Mouse (Mus musculus): ENCODE measurements around the gene Scube3.

The Scube3 gene

GRCm38 (mm10) chr17:28131156-28131555, 10.8 kb upstream of the Scube3 start:
- DNase-seq (ENCODE audit: low read depth in 1 of 2, low spot score in 2 of 2), result no peak

- peak in 1 of 2 experiments; percentile 27 for DNase-seq (ENCODE audit: low read depth in 1 of 2, low spot score in 2 of 2)
Measured at GRCm38 (mm10) chr17:28133193-28133592, 8.7 kb upstream of the Scube3 start.

- DNase-seq (ENCODE audit: low read depth in 1 of 2, low spot score in 2 of 2), result no peak
Measured at GRCm38 (mm10) chr17:28135496-28135895, 6.4 kb upstream of the Scube3 start.

- DNase-seq (ENCODE audit: low read depth in 1 of 2, low spot score in 2 of 2), result no peak
Measured at GRCm38 (mm10) chr17:28136266-28136665, 5.7 kb upstream of the Scube3 start.

- no peak for DNase-seq (ENCODE audit: low read depth in 1 of 2, low spot score in 2 of 2)
Measured at GRCm38 (mm10) chr17:28138013-28138412, 3.9 kb upstream of the Scube3 start.

- no peak for DNase-seq (ENCODE audit: low read depth in 1 of 2, low spot score in 2 of 2)
Measured at GRCm38 (mm10) chr17:28138685-28139084, 3.3 kb upstream of the Scube3 start.

- no peak for DNase-seq (ENCODE audit: low read depth in 1 of 2, low spot score in 2 of 2)
Measured at GRCm38 (mm10) chr17:28140431-28141204, 1.3 kb upstream of the Scube3 start.

GRCm38 (mm10) chr17:28141205-28141650, 713 bp upstream of the Scube3 start:
- no peak for DNase-seq (ENCODE audit: low read depth in 1 of 2, low spot score in 2 of 2)

- DNase-seq (ENCODE audit: low read depth in 1 of 2, low spot score in 2 of 2), result no peak
Measured at GRCm38 (mm10) chr17:28142700-28143610, 1.0 kb downstream of the Scube3 start.

- no peak for DNase-seq (ENCODE audit: low read depth in 1 of 2, low spot score in 2 of 2)
Measured at GRCm38 (mm10) chr17:28143751-28144150, 1.8 kb downstream of the Scube3 start.

- DNase-seq (ENCODE audit: low read depth in 1 of 2, low spot score in 2 of 2), result no peak
Measured at GRCm38 (mm10) chr17:28144241-28144640, 2.3 kb downstream of the Scube3 start.

GRCm38 (mm10) chr17:28148288-28148687, 6.3 kb downstream of the Scube3 start:
- DNase-seq (ENCODE audit: low read depth in 1 of 2, low spot score in 2 of 2), result no peak

GRCm38 (mm10) chr17:28149734-28150133, 7.8 kb downstream of the Scube3 start:
- DNase-seq (ENCODE audit: low read depth in 1 of 2, low spot score in 2 of 2), result no peak

- DNase-seq (ENCODE audit: low read depth in 1 of 2, low spot score in 2 of 2), result no peak
Measured at GRCm38 (mm10) chr17:28150456-28150855, 8.5 kb downstream of the Scube3 start.

- DNase-seq (ENCODE audit: low read depth in 1 of 2, low spot score in 2 of 2), result no peak
Measured at GRCm38 (mm10) chr17:28153095-28153494, 11.2 kb downstream of the Scube3 start.

- no peak for DNase-seq (ENCODE audit: low read depth in 1 of 2, low spot score in 2 of 2)
Measured at GRCm38 (mm10) chr17:28154970-28155369, 13.0 kb downstream of the Scube3 start.

GRCm38 (mm10) chr17:28160361-28160760, 18.4 kb downstream of the Scube3 start:
- no peak for DNase-seq (ENCODE audit: low read depth in 1 of 2, low spot score in 2 of 2)

GRCm38 (mm10) chr17:28161310-28161881, 19.5 kb downstream of the Scube3 start:
- DNase-seq (ENCODE audit: low read depth in 1 of 2, low spot score in 2 of 2), result no peak

- DNase-seq (ENCODE audit: low read depth in 1 of 2, low spot score in 2 of 2), result peak; percentile 17 to 68
Measured at GRCm38 (mm10) chr17:28163666-28164065, 21.7 kb downstream of the Scube3 start.

- DNase-seq (ENCODE audit: low read depth in 1 of 2, low spot score in 2 of 2), result no peak
Measured at GRCm38 (mm10) chr17:28170460-28171305, 28.7 kb downstream of the Scube3 start.

- no peak for DNase-seq (ENCODE audit: low read depth in 1 of 2, low spot score in 2 of 2)
Measured at GRCm38 (mm10) chr17:28172690-28173089, 30.7 kb downstream of the Scube3 start.
